Mouse (Mus musculus) layer of hippocampus, adult 8-10 months (tissue): ENCODE results near the gene Olfr1504. TPM values are rescaled to one million over a fixed set of nuclear protein-coding genes. Genes with fewer than 3 reads are reported as not detected.
"Not testable (repeated sequence)": the region's sequence is repeated elsewhere in the genome, so short reads cannot be mapped to it uniquely, and the experiment has no call there.

Experiments used
- DNase-seq, 2 experiments: peaks; one replicate each; pipeline ENCODE4 v3.0.0; 2022; ENCODE audit warnings: low spot score in 2 of 2
- total RNA-seq, 4 experiments: library from RNA; stranded (reverse); gene quantifications; 2 replicates each; pipeline ENCODE4 v1.2.4; 2022

Olfr1504 gene
- not detected for total RNA-seq

DNA sequence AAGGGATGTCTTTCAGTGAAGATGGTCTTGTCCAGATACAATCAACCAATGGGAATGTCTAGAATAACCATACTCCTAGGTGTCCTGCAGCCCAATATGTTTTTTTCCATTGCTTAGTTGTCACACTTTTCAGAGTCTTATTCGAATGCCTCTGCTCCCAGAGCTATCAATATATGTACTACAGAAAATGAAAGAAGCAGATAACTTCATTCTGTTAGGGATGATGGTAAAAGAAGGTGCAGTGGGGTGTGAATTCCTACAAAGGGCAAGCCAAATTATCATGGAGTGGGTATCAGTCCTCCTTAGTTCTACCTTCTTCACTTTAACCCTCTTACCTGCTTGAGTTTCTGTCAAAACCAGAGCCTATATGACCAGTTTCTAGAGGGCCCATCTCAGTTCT, at the start of gene Olfr1504:
Gene Olfr1504 (minus strand): TSS at position 101 of the 400 bp plus-strand sequence.
- no peak for DNase-seq

DNA sequence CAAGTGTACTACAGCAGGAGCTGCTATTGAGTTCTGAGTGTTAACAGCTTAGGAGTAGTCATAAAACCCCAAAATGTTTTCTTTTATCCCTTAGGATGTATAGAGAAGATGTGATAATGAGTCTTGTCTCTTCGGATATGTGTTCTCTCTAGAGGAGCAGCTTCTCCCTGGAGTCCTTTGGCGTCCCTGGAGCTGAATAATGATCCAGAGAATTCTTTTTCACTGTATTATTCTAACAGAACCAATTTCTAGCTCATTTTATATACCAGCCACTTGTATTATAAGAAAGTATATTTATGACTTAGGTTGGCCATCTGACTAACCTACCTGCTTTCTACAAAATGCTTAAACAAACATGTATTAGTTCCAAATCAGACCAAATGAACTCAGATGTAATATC, 15.5 kb upstream of the Olfr1504 start, which contains the start of gene Olfr1505:
Gene Olfr1505 (plus strand): TSS at position 301 of the 400 bp plus-strand sequence.
- DNase-seq, result no peak

DNA sequence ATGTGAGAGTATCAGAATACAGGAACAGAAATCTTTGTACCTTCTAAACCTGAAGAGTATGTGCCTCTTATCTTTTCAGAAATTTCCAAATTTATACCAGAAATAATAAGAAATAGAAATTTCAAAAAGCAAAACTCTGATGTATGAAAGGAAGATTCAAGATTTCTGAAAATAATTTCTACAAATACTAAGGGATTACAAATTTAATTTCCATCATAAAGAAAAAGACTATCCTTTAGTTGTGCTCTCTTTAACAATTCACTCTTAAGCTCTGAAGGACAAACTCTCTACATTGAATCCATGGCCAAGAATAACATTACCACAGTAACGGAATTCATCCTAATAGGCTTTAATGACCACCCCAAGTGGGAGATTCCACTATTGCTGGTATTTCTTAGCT, 36.2 kb downstream of the Olfr1504 start, which contains the start of gene Olfr1502:
Gene Olfr1502 (plus strand): TSS at position 301 of the 400 bp plus-strand sequence.
- DNase-seq, result no peak

DNA sequence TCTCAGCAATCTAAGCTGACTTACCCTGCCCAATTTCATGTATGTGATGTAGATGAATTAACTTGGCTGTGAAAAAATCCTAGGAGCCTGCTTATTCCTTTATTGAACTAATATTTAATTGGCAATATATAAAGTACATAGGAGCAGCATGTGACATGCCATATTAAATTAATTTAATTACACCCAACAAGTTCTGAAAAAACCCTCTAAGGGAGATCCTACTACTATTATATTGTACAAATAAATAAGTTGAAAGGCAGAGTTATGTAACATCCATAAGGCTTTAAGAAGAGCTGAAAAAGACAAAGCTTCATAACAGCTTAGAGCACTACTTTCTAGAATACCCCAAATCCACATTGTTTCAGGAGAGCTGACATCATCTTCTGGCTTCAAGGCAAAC, 47.1 kb downstream of the Olfr1504 start, which contains the start of gene Olfr1501:
Gene Olfr1501 (minus strand): TSS at position 101 of the 400 bp plus-strand sequence.
- DNase-seq, result not testable (repeated sequence)

Other genes with a start within 250 kb of the Olfr1504 start
- gene Olfr1490, start 246.8 kb downstream of the Olfr1504 start, total RNA-seq, result not detected
- gene Olfr1491, start 200.7 kb downstream of the Olfr1504 start, total RNA-seq, result not detected
- not detected for gene Olfr1493-ps1, start 174.7 kb downstream of the Olfr1504 start, total RNA-seq
- gene Olfr1494, start 158.2 kb downstream of the Olfr1504 start, total RNA-seq, result not detected
- not detected for gene Olfr1495, start 133.3 kb downstream of the Olfr1504 start, total RNA-seq
- not detected for gene Olfr1496, start 120.0 kb downstream of the Olfr1504 start, total RNA-seq
- not detected for gene Olfr1497, start 99.7 kb downstream of the Olfr1504 start, total RNA-seq
- not detected for gene Olfr1499, start 78.5 kb downstream of the Olfr1504 start, total RNA-seq
- gene Olfr1500, start 67.4 kb downstream of the Olfr1504 start, total RNA-seq, result not detected
- gene Olfr1501, start 47.2 kb downstream of the Olfr1504 start, total RNA-seq, result not detected
- not detected for gene Olfr1502, start 36.1 kb downstream of the Olfr1504 start, total RNA-seq
- gene Olfr1505, start 15.6 kb upstream of the Olfr1504 start, total RNA-seq, result not detected